Mouse (Mus musculus) megakaryocyte, embryonic 14.5 days (primary cell): ENCODE results near the gene 5730522E02Rik.

Experiments used
- FLI1 ChIP-seq: IDR thresholded peaks from 2 replicates; pipeline ENCODE4 v1.6.1; 2012; ENCODE audit warnings: low read length, inconsistent platforms, mixed read lengths
- GATA1 ChIP-seq: IDR thresholded peaks from 3 replicates; pipeline ENCODE4 v1.6.1; 2012; ENCODE audit warnings: mixed read lengths, low read length, inconsistent platforms, borderline replicate concordance

- no peak for TF ChIP-seq GATA1
- TF ChIP-seq FLI1 = no peak
Observed at GRCm38 (mm10) chr11:26063252-26063651, 147.3 kb downstream of the 5730522E02Rik start.
